Mouse (Mus musculus) small intestine, adult 2 months (tissue): ENCODE results near the gene Tuba1a. TPM values are rescaled to one million over a fixed set of nuclear protein-coding genes. Genes with fewer than 3 reads are reported as not detected.
A peak's percentile ranks its signal among the peaks of the same experiment; 100 is the strongest.
"Not testable (repeated sequence)": the region's sequence is repeated elsewhere in the genome, so short reads cannot be mapped to it uniquely, and the experiment has no call there.

Source experiments
- H3K27ac ChIP-seq: fragments of 200-500 bp; 2 replicates; pipeline ENCODE4 v1.5.1; 2012; ENCODE audit warnings: low read depth, low read length, control low read depth, inconsistent platforms; ENCODE audit not compliant: insufficient read depth
- H3K27me3 ChIP-seq: fragments of 200-500 bp; 2 replicates; pipeline ENCODE4 v1.6.1; 2012; ENCODE audit warnings: mild to moderate bottlenecking, moderate library complexity, low read length, inconsistent platforms; ENCODE audit not compliant: control insufficient read depth, insufficient read depth
- H3K36me3 ChIP-seq: fragments of 200-500 bp; 2 replicates; pipeline ENCODE4 v1.6.1; 2012; ENCODE audit warnings: mild to moderate bottlenecking, low read length, control low read depth, inconsistent platforms; ENCODE audit not compliant: control insufficient read depth, insufficient read depth
- H3K4me1 ChIP-seq: fragments of 200-500 bp; 2 replicates; pipeline ENCODE4 v1.6.1; 2012; ENCODE audit warnings: low read length, inconsistent platforms, mixed read lengths; ENCODE audit not compliant: control insufficient read depth, insufficient read depth, insufficient read length
- H3K4me3 ChIP-seq: fragments of 200-500 bp; 2 replicates; pipeline ENCODE4 v1.5.1; 2012; ENCODE audit warnings: low read depth, mild to moderate bottlenecking, control low read depth, inconsistent platforms, low read length, moderate library complexity
- CTCF ChIP-seq: fragments of 200-500 bp; IDR thresholded peaks from 2 replicates; pipeline ENCODE4 v1.5.1; 2012; ENCODE audit warnings: low read depth, mild to moderate bottlenecking, control low read depth, inconsistent platforms, low read length, moderate library complexity, mixed read lengths; ENCODE audit not compliant: insufficient replicate concordance, insufficient read length; ENCODE audit errors: extremely low read depth
- POLR2A ChIP-seq: fragments of 200-500 bp; IDR thresholded peaks from 2 replicates; pipeline ENCODE4 v1.6.1; 2012; ENCODE audit warnings: low read depth, mild to moderate bottlenecking, control low read depth, inconsistent platforms, low read length, moderate library complexity
- WGBS: fragments of 180-500 bp; shearing (Covaris S2); methylation state at CpG from one replicate; pipeline ENCODE4 v1.1.7; 2018; 5-methylcytosine and 5-hydroxymethylcytosine counted together
- polyA plus RNA-seq: library from polyadenylated mRNA; depleted of rRNA; stranded (reverse); fragments of >200 nt; gene quantifications from 2 replicates; pipeline ENCODE4 v1.2.3, GENCODE M21; 2012

Tuba1a gene
- polyA plus RNA-seq, 1 experiment: 99.6 TPM

GRCm38 (mm10) chr15:98952063-98952455, 1.4 kb downstream of the Tuba1a start:
- H3K4me3 ChIP-seq: peak overlapping the region; percentile 44; the same call in 1 of the 2 replicates
- H3K27me3 ChIP-seq: no peaks in the 10 kb centered on the region
- 0 out of 2 replicates have a peak, but pooled peaks cover 2% of the 10 kb centered on the region for H3K4me1 ChIP-seq
- TF ChIP-seq CTCF (no peak), POLR2A (no peak)
- H3K36me3 ChIP-seq: no peaks in the 10 kb centered on the region
- H3K27ac ChIP-seq: no peak overlapping the region
- 32% methylated on average over 5 of the region's 5 CpGs for WGBS

- 85% methylated on average over 11 of the region's 15 CpGs for WGBS
- H3K27ac ChIP-seq: not testable (repeated sequence)
These were observed 2.1 kb downstream of the Tuba1a start for GRCm38 (mm10) chr15:98951122-98952062.

GRCm38 (mm10) chr15:98949607-98949892, 4.0 kb downstream of the Tuba1a start:
- TF ChIP-seq CTCF: no peak
- no peak for TF ChIP-seq POLR2A
- H3K36me3 ChIP-seq: no peaks in the 10 kb centered on the region
- H3K27ac ChIP-seq: no peak overlapping the region
- H3K27me3 ChIP-seq: no peaks in the 10 kb centered on the region
- WGBS: 72% methylated on average over 3 of the region's 3 CpGs
- 0 out of 2 replicates have a peak, but pooled peaks cover 2% of the 10 kb centered on the region for H3K4me1 ChIP-seq
- H3K4me3 ChIP-seq: no peak overlapping the region

More at GRCm38 (mm10) chr15:98951122-98952062, 2.1 kb downstream of the Tuba1a start:
- not testable (repeated sequence) for H3K4me1 ChIP-seq, H3K36me3 ChIP-seq, H3K4me3 ChIP-seq, H3K27me3 ChIP-seq

DNA sequence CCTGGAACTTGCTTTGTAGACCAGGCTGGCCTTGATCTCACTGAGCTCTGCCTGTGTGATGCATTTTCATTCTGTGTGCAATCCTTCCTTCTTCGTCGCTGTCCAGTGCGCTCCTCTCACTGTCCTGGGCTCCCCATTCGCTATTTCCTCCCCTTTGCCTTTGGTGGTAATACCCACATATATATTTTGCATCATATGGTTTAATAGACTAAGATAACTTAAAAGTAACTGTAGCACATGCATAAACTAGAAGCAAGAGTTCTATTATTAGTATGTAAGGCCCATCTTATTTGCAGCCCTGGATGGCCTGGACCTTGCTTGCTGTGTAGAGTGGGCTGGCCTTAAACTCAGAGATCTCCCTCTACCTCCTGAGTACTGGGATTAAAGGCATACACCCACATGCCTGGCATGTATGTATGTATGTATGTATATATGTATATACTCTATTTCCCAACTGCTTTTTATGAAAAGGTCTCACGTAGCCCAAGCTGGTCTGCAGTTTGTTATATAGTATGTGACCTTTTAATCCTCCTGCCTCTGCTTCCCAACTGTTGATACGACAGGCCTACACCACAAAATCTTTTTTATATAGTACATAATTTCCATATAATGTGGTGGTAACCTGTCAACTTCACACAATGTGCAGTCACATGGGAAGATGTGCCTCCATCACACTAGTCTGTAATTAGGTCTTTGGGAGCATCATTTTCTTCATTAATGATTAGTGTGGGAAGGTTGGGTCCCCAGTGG, 4.5 kb downstream of the Tuba1a start:
- no peak overlapping the region for H3K27ac ChIP-seq
- 0 out of 2 replicates have a peak, but pooled peaks cover 2% of the 10 kb centered on the region for H3K4me1 ChIP-seq
- TF ChIP-seq CTCF (no peak), POLR2A (no peak)
- H3K27me3 ChIP-seq: no peaks in the 10 kb centered on the region
- no peak overlapping the region for H3K4me3 ChIP-seq
- H3K36me3 ChIP-seq: no peaks in the 10 kb centered on the region
- 86% methylated on average over 6 of the region's 6 CpGs for WGBS

DNA sequence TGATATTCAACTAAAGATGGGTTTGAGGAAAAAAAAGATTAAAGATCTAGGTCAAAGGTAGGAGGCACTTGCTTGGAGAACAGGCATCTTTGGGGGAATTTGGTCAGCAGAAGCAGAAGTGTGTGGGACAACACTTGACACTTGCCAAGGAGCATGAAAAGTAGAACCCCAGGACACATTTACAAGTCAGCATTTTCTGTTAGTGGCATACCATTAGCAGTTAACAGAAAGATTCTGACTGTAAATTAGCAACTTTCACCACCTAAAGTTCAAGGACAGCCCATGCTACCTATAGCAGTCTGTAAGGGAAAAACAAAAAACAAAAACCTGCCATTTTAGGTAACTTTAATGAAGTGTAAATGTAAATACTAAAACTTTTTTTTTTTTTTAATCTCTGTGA, 5.1 kb downstream of the Tuba1a start:
- Histone ChIP-seq H3K4me3 (no peak overlapping the region), H3K4me1 (0 out of 2 replicates have a peak, but pooled peaks cover 2% of the 10 kb centered on the region), H3K27ac (no peak overlapping the region), H3K27me3 (no peaks in the 10 kb centered on the region), H3K36me3 (no peaks in the 10 kb centered on the region)
- no peak for TF ChIP-seq CTCF
- no peak for TF ChIP-seq POLR2A

- no peak for TF ChIP-seq POLR2A
- no peak for TF ChIP-seq CTCF
These were observed 5.6 kb downstream of the Tuba1a start for GRCm38 (mm10) chr15:98947884-98948283.

GRCm38 (mm10) chr15:98943133-98943532, 10.4 kb downstream of the Tuba1a start:
- H3K4me1 ChIP-seq: no peaks in the 10 kb centered on the region
- no peaks in the 10 kb centered on the region for H3K27me3 ChIP-seq
- H3K27ac ChIP-seq: no peak overlapping the region
- TF ChIP-seq POLR2A: no peak
- no peak for TF ChIP-seq CTCF
- WGBS: 84% methylated on average over 4 of the region's 4 CpGs
- no peak overlapping the region for H3K4me3 ChIP-seq
- no peaks in the 10 kb centered on the region for H3K36me3 ChIP-seq

More at GRCm38 (mm10) chr15:98947884-98948283, 5.6 kb downstream of the Tuba1a start:
- Histone ChIP-seq H3K27ac (no peak overlapping the region), H3K27me3 (no peaks in the 10 kb centered on the region), H3K36me3 (no peaks in the 10 kb centered on the region), H3K4me3 (no peak overlapping the region), H3K4me1 (0 out of 2 replicates have a peak, but pooled peaks cover 2% of the 10 kb centered on the region)
- 79% methylated on average over 3 of the region's 3 CpGs for WGBS
